Mouse (Mus musculus) liver, postnatal 0 days (tissue): ENCODE measurements around the gene Wdr46.

Experiments
- CTCF ChIP-seq: sonication (generic); IDR thresholded peaks from 2 replicates; pipeline ENCODE4 v1.5.1; 2016; ENCODE audit warnings: antibody characterized with exemption, low read depth
- EP300 ChIP-seq: IDR thresholded peaks from 2 replicates; pipeline ENCODE4 v1.6.1; 2016; ENCODE audit warnings: antibody characterized with exemption, low read depth, mild to moderate bottlenecking

DNA sequence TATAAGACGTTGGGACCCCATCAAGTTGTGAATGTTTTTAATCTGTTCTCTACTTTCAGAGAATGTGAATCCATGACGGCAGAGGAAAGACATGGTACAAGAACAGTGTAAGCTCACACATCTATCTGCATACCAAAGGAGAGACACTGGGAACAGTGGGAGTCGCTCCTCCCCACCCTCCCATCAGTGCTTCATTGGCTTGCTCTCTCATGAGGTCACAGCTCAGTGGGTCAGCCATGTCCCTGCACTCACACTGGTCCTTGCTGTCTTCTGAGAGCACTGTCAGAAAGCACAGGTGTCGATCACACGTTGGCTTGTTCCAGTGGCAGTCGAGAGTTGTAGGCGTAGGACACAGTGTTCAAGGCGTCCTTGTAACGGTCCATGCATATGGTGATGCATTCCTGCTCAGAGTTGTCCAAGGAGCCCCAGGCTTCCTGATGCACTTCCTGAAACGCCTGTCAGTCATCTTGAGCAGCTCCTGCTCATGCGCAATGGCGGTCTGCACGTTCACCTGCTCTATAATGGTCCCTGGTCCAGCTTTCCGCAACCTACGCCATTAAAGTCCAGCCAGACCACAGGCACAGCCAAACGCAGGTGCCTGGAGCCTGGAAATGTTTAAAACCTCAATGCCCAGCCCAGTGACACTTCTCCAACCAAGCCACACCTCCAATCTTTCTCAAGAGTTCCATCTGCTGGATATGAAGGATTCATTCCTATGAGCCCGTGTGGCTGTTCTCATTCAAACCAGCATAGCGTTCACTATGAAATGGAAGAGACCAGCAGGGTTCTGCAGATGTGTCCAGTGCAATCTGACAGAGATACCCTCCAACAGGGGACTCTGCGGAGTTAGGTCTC, 39.9 kb downstream of the Wdr46 start:
- no peak for TF ChIP-seq CTCF
- TF ChIP-seq EP300 = no peak
